ENCODE assay signal across 1 mouse cellular context in genomic region chr8:104087878-104088277, GRCm38 (mm10). TPM values are rescaled to one million over a fixed set of nuclear protein-coding genes. Genes with fewer than 3 reads are reported as not detected.
"Had no signal": no experiment of that assay in that cellular context is flagged by ENCODE, and none has a peak within 500 bp of the region (broad histone marks: within the 10 kb centered on the region; RNA-seq: fewer than 3 reads in every experiment).

No protein-coding gene starts in this region.

RNA-seq across cellular contexts. Expression of gene Cdh5, which starts 13.5 kb away (rescaled TPM):
- total RNA-seq: neutrophil, adult 5-6 weeks had no signal
